7 mouse cellular contexts compared by ENCODE assay signal in the genomic region with DNA sequence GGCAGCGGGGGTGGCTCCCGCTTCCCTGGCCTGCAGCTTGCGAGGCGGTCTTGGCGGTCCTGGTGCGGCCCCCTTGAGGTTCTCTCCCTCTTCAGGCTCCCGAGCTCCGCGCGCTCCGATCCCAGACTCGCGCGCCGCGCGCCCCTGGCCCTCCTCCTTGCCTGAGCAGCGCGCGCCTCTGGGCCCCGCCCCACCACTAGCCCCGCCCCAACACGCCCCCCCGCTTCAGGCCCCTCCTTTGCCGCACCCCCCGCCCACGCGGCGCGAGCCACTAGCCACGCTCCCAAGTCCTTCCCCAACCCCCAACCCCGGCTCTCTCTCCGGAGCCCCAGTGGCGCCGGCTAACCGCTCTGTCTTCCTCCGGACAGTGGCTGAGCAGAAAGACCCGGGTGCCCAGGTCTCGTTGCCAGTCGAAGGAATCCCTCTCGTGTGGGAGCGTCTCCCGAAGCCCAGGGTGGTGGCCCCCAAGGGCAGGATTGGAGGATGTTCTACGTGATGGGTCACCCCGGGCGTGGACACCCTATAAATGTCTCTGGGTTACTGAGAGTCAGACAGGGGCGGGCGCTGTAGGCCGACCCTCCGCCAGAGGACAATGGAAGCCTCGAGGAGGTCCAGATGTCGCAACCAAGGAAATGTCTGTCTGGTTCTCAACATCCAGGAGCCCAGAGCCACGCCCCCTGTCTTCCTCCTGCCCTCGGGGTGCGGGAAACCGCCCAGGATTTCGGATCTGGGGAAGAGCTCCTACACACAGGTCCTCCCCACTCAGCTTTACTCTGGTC. TPM values are rescaled to one million over a fixed set of nuclear protein-coding genes. Genes with fewer than 3 reads are reported as not detected.
A peak's percentile ranks its signal among the peaks of the same experiment; 100 is the strongest.
DNase-seq lines count a peak whose midpoint lies in the region; ATAC-seq and TF ChIP-seq lines count a peak whose summit lies in the region.

No protein-coding gene starts in this region.

- H3K4me3 ChIP-seq in embryonic facial prominence, embryonic 12.5 days, result peak overlapping the region; percentile 83
- peak overlapping the region; percentile 76 for H3K4me3 ChIP-seq in limb, embryonic 14.5 days (replicated peaks; ENCODE audit: low read length)
- H3K4me3 ChIP-seq in midbrain, embryonic 16.5 days (ENCODE audit: low read depth, low read length), result peak overlapping the region; percentile 88

- no peaks in the 10 kb centered on the region for H3K36me3 ChIP-seq in embryonic facial prominence, embryonic 12.5 days
- H3K36me3 ChIP-seq in limb, embryonic 14.5 days (ENCODE audit: control insufficient read depth, insufficient read depth, low read length), result no peaks in the 10 kb centered on the region
- no peaks in the 10 kb centered on the region for H3K36me3 ChIP-seq in midbrain, embryonic 16.5 days (ENCODE audit: control insufficient read depth, insufficient read depth, low read length)

- peak overlapping the region; percentile 82 for H3K9ac ChIP-seq in embryonic facial prominence, embryonic 12.5 days
- H3K9ac ChIP-seq in limb, embryonic 14.5 days (ENCODE audit: low read depth, low read length, severe bottlenecking), result peak overlapping the region; percentile 70
- H3K9ac ChIP-seq in midbrain, embryonic 16.5 days (ENCODE audit: low read depth, low read length), result peak overlapping the region; percentile 95

- no peaks in the 10 kb centered on the region for H3K27me3 ChIP-seq in embryonic facial prominence, embryonic 12.5 days
- no peaks in the 10 kb centered on the region for H3K27me3 ChIP-seq in limb, embryonic 14.5 days (ENCODE audit: control insufficient read depth, insufficient read depth, low read length)
- no peaks in the 10 kb centered on the region for H3K27me3 ChIP-seq in midbrain, embryonic 16.5 days (ENCODE audit: control insufficient read depth, insufficient read depth, low read depth, low read length)

- DNase-seq in adrenal gland, postnatal 14 days, result peak; percentile 94
- DNase-seq in heart, adult 9 months (ENCODE audit: low spot score in 2 of 2), result peak; percentile 74 to 76
- DNase-seq in kidney, adult 9 months, result peak; percentile 65
- peak; percentile 83 for DNase-seq in limb, embryonic 14.5 days (ENCODE audit: low spot score)
- peak; percentile 41 to 76 for DNase-seq in spleen, postnatal 10 days (ENCODE audit: low spot score in 2 of 2)

- no peak for TF ChIP-seq POLR2A in limb, embryonic 14.5 days (IDR thresholded peaks at IDR 0.05; ENCODE audit: borderline replicate concordance, extremely low read depth, insufficient read depth, insufficient read length)

- under 1% methylated on average over 46 of the region's 57 CpGs for WGBS in embryonic facial prominence, embryonic 12.5 days
- under 1% methylated on average over 28 of the region's 57 CpGs for WGBS in limb, embryonic 14.5 days
- WGBS in midbrain, embryonic 16.5 days, result under 1% methylated on average over 53 of the region's 57 CpGs

- ATAC-seq in embryonic facial prominence, embryonic 12.5 days (ENCODE audit: insufficient number of reproducible peaks, insufficient read depth, low FRiP score, low TSS enrichment), result peak; percentile 67
- peak; percentile 83 for ATAC-seq in limb, embryonic 14.5 days (ENCODE audit: low FRiP score, low read depth)
- ATAC-seq in midbrain, embryonic 16.5 days, result peak; percentile 86

- H3K27ac ChIP-seq in embryonic facial prominence, embryonic 12.5 days, result peak overlapping the region; percentile 80
- H3K27ac ChIP-seq in limb, embryonic 14.5 days (replicated peaks; ENCODE audit: low read depth, low read length), result peak overlapping the region; percentile 15; the same call in 1 of the 2 replicates
- H3K27ac ChIP-seq in midbrain, embryonic 16.5 days (ENCODE audit: low read length), result peak overlapping the region; percentile 89

- peaks cover 20% of the 10 kb centered on the region for H3K4me1 ChIP-seq in embryonic facial prominence, embryonic 12.5 days
- H3K4me1 ChIP-seq in limb, embryonic 14.5 days (ENCODE audit: control insufficient read depth, insufficient read depth, low read length), result peaks cover 17% of the 10 kb centered on the region
- peaks cover 23% of the 10 kb centered on the region for H3K4me1 ChIP-seq in midbrain, embryonic 16.5 days (ENCODE audit: control insufficient read depth, insufficient read depth, low read length)

- H3K4me2 ChIP-seq in embryonic facial prominence, embryonic 12.5 days (replicated peaks), result peak overlapping the region; percentile 88
- peak overlapping the region; percentile 95 for H3K4me2 ChIP-seq in limb, embryonic 14.5 days (replicated peaks; ENCODE audit: low read depth, low read length, severe bottlenecking)
- peak overlapping the region; percentile 52 for H3K4me2 ChIP-seq in midbrain, embryonic 16.5 days (ENCODE audit: low read length)

- no peaks in the 10 kb centered on the region for H3K9me3 ChIP-seq in embryonic facial prominence, embryonic 12.5 days
- H3K9me3 ChIP-seq in limb, embryonic 14.5 days (ENCODE audit: control insufficient read depth, low read length), result no peaks in the 10 kb centered on the region
- no peaks in the 10 kb centered on the region for H3K9me3 ChIP-seq in midbrain, embryonic 16.5 days (replicated peaks; ENCODE audit: control insufficient read depth, low read length, poor library complexity, severe bottlenecking)

RNA-seq across cellular contexts. Expression of a gene that starts 1.4 kb away (rescaled TPM):
- 21.9 and 24.5 TPM in 2 replicates for total RNA-seq in adrenal gland, postnatal 14 days (2021)
- polyA plus RNA-seq in embryonic facial prominence, embryonic 12.5 days (2016; fragmentation: Nextera tagmentation; extraction: Ambion mirVana), result 14.8 and 15.8 TPM in 2 replicates
- 14.6 and 19.7 TPM in 2 replicates for polyA plus RNA-seq in limb, embryonic 14.5 days (2012; rRNA removed)
- 6.3 and 9.0 TPM in 2 replicates for polyA plus RNA-seq in limb, embryonic 14.5 days (2014; fragmentation: Nextera tagmentation; extraction: Ambion mirVana)
- 24.8 and 24.9 TPM in 2 replicates for polyA plus RNA-seq in midbrain, embryonic 16.5 days (2015; fragmentation: Nextera tagmentation; extraction: Ambion mirVana)

RNA-seq across cellular contexts. Expression of a gene that starts 46.2 kb away (rescaled TPM):
- 31.8 and 36.4 TPM in 2 replicates for total RNA-seq in adrenal gland, postnatal 14 days (2021)
- polyA plus RNA-seq in embryonic facial prominence, embryonic 12.5 days (2016; fragmentation: Nextera tagmentation; extraction: Ambion mirVana), result 54.5 and 60.2 TPM in 2 replicates
- 20.4 and 32.4 TPM in 2 replicates for polyA plus RNA-seq in limb, embryonic 14.5 days (2012; rRNA removed)
- 52.3 and 53.0 TPM in 2 replicates for polyA plus RNA-seq in limb, embryonic 14.5 days (2014; fragmentation: Nextera tagmentation; extraction: Ambion mirVana)
- 59.4 and 73.5 TPM in 2 replicates for polyA plus RNA-seq in midbrain, embryonic 16.5 days (2015; fragmentation: Nextera tagmentation; extraction: Ambion mirVana)

Comparison
In these comparisons a context has a peak if more than half of its experiments do, and no peak if none do; other contexts are left out.
1. Peak in every context shown above with its lines: DNase-seq, ATAC-seq, H3K4me3 ChIP-seq and H3K27ac ChIP-seq.
2. H3K27ac ChIP-seq: peak in every context shown above with its lines; median percentile 89 in midbrain, embryonic 16.5 days; 80 in embryonic facial prominence, embryonic 12.5 days; 15 in limb, embryonic 14.5 days.